Mouse (Mus musculus) kidney, adult 8-10 months (tissue): ENCODE measurements at regions not wholly inside any gene's neighbourhood (a gene's known extent, or its start where the extent isn't known, plus 50 kb on each side); places are given as distances from the start of the nearest gene placed in this dataset.

ENCODE experiments used
- DNase-seq, 2 experiments: peaks; one replicate each; pipeline ENCODE4 v3.0.0; 2022

DNA sequence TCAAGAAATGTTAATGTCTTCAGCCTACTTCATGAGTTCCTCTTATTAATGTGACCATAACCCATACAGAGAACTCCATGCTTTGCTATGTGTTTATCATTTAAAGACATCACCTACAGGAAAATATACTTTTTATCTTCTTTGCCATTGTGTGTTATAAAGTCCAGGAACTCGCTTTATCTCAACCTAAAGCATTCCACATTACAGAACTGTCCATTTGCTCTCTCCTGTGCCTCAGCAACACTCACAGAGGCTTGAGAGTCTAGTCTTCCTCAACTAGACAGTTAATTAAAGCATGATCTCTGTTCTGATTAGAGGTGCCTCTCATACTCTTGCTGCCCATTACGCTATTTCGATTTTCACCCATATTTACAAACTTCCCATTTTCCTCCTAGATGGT, 288.4 kb downstream of the Lipi start:
- DNase-seq: no peak

DNA sequence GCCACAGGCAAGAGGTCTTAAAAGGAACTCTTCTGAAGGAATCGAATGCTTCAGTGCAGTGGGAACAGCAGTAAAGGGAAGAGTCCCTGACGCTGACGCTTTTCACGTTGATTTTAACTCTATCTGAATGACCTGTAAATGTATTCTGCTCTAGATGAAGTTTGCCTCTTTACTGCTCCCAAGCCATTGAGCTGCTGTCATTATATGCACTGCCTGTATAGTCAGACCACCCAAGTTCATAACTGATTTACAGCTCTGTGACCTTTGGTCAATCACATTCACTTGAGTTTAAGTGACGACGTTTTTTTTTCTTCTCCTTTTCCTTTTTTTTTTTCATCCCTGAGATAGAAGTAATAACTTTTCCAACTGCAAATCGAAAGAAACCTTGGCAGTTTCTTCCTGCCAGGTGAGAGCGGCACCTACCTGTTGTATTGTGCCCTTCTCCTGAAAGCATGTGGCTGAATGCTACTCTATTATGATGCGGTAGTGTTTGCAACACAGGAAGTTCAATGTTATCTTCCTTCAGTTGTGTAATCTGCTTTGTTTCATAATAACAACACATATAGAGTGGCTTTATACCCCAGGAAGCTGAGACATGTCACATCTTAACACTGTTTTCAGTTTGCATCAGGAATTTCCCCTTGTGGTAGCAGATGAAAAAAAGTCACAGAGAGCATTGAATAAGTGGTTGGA, 293.0 kb downstream of the Lipi start:
- no peak for DNase-seq

GRCm38 (mm10) chr16:75291194-75291593, 294.7 kb downstream of the Lipi start:
- DNase-seq: no peak

GRCm38 (mm10) chr16:75287150-75287549, 298.7 kb downstream of the Lipi start:
- no peak for DNase-seq

DNA sequence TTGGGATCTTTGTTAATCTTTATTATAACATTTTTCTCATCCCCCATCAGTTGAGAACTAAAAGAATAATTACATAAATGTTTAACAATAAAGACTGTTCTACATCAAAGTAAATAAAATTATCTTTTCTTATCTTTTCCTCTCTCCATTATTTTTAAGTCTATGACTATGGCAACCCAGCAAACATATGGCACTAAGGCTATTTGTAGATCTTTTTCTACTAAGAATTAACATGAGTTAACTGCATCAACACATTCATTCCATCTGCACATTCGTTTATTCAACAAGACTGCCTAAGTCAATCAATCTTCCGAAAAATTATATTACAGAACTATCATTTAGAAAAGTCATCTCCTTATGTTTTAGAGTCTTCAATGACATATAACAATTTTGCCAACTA, 300.1 kb downstream of the Lipi start:
- no peak for DNase-seq

GRCm38 (mm10) chr16:75263903-75264302, 322.0 kb downstream of the Lipi start:
- DNase-seq: no peak

DNA sequence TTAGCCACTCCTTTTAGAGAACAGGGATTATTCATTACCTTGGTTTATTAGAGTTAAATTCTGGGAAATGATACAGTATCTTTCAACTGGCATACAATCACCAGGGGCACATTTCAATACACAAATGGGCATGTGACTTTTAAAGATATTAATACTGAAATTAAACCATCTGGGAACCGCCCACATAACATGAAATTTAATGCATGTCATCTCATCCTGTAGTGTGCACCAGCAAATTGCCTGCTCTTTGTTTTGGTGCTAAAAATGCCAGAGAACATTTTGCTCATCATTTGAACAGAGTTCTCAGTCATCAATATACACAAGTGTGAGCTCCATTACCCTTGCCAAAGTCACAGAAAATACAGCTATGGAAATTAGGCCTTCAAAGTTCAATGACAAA, 330.9 kb downstream of the Lipi start:
- DNase-seq: no peak

- DNase-seq: no peak
Observed at GRCm38 (mm10) chr16:75249170-75249569, 336.7 kb downstream of the Lipi start.

DNA sequence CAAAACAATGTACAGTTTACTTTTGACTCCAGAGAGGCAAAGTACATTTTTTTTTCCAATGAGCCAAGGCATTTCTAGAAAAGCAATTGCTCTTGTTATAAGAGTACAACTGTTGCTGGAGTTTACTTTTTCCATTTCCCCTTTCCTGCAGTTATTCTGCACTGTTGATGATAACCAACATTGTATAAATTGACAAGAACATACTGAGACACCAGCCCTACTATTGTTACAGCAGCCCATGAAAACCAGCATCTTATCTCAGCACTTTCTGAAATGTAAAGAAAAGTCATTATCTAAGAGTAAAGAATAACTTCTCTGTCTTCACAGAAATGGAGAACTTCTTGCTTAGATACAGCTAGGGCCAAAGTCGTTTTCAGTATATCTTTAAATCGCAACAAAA, 345.5 kb downstream of the Lipi start:
- no peak for DNase-seq

DNA sequence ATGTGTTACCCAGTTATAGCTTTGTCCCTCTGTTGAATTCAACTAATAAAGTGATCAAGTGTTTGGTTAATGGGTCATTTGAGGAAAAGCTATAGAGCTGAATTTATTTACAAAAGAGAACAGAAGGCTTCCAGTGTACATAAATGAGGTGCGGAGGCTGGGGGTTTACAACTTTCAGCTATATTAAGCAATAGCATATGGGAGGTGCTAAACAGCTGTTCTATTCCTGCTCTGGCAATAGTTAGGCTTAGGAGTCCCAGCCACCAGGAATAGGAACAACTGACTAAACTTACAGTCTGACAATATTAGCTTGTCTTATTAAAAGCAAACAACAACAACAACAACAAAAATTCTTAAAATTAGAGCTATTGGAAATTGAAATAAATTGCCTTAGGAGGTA, 353.7 kb downstream of the Lipi start:
- no peak for DNase-seq

DNA sequence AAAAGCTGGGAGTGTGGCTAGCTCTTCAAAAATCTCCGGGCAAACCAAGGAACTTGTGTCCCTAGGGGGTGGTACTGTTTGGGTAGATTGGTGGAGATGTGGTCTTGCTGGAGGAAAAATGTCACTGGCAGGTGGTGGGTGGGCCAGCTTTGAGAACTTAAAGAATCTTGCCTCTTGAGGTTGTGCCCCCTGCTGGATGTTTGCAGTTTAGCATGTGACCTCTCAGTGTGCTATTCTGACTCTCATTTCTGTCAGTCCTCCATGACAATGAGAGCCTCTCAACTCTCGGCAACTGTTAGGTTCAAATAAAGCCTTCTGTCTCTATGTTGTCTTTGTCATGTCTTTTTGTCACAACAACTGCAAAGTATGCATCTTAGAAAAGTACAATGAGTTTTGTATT, 392.5 kb downstream of the Lipi start:
- DNase-seq: peak in 1 of 2 experiments; percentile 2

DNA sequence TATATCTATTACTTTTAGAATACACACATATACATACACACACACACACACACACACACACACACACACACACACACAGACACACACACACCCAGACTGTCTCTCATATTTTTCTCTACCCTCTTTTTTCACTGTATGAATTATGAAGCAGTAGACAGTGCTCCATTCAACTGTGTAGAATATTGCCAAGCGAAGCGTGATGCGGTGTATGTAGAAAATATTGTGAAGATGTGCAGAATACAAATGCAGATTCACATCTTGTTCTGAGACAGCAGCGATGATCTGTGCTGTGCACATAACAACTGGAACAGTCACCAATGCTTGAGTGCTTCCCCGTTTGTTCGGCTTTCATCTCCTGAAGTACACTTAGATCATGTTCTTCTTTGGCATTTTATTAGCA, 395.5 kb downstream of the Lipi start:
- no peak for DNase-seq

- DNase-seq: no peak
Observed at GRCm38 (mm10) chr16:75166040-75166439, 419.8 kb downstream of the Lipi start.

GRCm38 (mm10) chr16:75164969-75165726, 420.7 kb downstream of the Lipi start:
- DNase-seq: peak; percentile 53 to 58

- no peak for DNase-seq
Observed at GRCm38 (mm10) chr16:75159740-75160139, 426.1 kb downstream of the Lipi start.

GRCm38 (mm10) chr16:75155441-75156038, 430.3 kb downstream of the Lipi start:
- no peak for DNase-seq
